Mouse (Mus musculus) layer of hippocampus, adult 11-12 months (tissue): ENCODE results near the gene Psmf1.
A peak's percentile ranks its signal among the peaks of the same experiment; 100 is the strongest.

Source experiments
- DNase-seq: peaks from one replicate; pipeline ENCODE4 v3.0.0; 2022; ENCODE audit warnings: low spot score

Psmf1 gene

DNA sequence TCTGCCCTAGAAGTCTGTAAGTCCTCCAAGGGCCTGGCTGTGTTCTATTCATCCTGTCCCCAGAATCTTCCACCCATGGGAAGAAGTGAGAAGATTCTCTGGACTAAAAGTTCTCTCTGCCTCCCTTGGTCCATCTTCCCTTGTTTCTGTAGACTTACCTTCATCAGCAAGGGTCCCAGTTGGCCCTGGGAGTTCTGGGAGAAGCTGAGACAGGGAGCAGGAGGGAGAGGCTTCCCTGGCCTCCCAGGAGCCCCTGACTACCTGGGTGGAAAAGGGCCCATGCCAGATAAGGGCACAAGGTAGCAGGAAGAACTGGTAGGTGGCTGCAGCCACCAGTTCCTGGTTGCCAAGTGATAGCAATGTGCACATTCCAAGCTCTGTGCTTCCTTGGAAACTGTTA lies at the start of gene Psmf1:
Gene Psmf1 (minus strand): TSS at position 342 of the 400 bp plus-strand sequence.
- no peak for DNase-seq

DNA sequence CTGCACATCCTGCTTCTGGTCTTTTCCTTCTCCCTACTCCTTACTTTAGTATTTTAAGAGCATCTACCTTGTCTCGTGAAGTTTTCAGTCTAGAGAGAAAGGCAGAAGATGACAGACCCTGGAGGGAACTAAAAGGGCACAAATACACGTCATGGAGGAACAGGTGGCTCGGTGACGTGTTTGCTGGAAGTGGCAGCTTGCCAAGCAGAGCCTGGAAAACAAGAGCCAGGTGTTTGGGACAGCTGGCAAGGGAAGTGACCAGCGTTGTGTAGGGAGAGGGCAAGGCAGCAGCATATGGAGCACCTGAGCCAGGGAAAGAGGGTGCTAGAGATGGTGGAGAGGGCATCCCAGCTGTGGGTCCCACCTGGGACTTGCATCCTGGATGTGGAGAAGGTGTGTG lies 47.2 kb upstream of the Psmf1 start:
- no peak for DNase-seq

DNA sequence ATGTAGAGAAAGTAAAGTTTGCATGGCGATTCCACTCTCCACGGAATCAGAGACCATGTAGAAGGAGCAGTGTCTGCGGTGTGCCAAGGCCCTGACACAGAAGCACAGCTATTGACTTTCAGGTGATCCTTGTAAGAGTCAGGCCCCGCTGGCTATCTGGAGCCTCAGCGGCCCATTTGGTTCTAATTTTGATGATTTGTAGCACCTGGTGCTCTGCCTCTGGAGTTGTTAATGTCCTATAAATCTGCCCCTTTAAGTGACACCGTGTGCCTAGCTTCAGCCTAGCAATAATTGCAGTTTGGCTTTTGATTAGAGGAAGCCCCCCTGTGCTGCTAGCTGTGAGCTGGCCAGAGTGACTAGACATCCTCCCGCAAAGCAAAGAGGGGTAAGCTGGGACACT lies 46.2 kb upstream of the Psmf1 start:
- DNase-seq, result no peak

DNA sequence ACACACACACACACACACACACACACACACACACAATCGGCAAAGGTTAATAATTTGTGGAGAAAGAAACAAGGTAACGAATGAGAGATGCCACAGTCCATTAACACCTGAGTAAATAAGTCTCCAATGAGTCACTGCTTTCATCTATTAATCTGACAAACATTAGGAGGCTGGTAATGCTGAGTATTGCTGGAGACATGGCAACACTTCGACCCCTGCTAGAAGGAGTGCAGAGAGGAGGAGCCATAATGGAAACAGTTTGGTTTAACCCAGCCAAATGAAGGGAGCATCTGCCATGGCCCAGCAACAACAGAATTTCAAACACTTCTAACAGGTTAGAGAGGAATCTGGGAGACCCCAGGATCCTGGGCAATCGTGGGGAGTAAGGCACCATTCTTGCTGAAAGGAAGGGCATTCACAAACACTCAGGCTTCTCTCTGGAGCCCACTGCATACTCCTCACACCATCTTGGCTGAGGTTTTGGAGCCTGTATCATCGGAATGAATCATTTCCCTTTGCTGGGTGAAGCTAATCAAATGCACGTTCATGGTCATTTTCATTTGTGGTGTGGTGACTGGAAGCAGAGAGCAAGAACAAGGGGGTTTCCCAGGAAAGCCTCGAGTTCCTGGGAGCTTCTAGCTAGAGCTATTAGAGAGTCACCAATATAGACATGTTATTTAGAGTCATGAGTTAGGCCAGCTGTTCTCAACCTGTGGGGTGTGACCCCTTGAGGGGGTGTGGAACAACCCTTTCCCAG lies 44.4 kb upstream of the Psmf1 start:
- DNase-seq, result no peak

DNA sequence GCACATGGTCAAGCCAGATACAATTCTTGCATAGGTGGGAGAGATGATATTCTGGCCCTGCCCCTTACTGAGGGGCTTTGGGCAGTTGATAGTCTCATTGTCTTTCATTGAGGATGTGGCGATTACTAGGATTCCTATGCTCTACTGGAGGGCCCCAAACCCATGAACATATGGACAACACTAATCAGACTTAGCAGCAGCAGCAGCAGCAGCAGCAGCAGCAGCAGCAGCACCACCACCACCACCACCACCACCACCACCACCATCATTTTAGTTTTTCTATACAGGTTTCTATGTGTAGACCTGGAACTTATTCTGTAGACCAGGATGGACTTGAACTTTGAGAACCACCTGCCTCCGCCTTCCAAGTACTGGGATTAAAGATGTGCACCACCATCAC lies 39.5 kb upstream of the Psmf1 start:
- no peak for DNase-seq

DNA sequence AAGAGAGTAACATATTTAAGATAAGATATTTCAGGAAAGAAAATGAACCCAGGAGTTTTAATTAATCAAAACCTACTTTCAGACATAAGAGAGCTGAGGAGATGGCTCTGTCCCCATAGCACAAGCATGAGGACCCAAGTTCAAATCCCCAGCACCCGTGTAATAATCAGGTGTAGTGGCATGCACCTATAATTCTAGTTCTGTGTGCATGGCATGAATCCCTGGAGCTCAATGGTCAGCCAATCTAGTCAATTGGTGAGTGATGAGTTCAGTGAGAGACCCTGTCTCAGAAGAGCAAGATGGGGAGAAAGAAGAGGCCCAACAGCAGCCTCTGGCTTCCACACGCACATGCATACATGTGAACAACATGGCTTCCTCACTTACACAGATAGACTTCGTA lies 33.4 kb upstream of the Psmf1 start:
- DNase-seq, result no peak

DNA sequence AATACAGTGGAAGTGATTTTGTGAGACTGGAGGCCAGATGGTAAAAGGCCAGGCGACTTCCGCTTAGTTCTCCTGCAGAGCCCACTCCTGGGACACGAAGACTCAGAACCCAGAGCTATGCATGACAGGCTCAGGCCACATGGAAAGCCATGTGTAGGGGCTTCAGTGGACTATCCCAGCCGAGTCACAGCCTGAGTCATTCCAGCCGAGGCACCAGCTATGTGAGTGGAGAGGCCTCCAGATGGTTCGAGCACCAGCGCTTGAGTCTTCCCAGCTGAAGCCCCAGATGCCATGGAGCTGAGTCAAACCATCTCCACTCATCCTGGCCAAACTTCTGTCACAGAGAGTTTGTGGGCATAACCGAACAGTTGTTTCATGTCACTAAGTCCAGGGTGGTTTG lies 29.5 kb upstream of the Psmf1 start:
- peak; percentile 34 for DNase-seq

DNA sequence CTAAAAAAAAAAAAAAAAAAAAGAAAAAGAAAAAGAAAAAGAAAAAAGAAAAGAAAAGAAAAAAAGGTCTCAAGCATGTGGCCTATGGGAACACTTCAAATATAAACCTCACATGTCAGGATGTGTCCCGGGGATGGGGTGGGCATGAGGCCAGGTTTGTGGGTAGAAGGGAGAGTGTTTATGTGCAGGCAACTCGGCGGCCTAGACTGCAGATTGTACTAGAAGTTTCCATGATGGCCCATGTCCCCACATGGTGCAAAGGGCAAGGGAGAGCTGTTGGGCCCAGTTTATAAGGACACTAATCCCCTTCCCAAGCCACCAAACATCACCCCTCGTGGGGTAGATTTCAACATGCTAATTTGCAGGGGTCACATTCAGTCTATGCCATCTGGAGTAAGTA lies 28.2 kb upstream of the Psmf1 start:
- DNase-seq, result no peak

DNA sequence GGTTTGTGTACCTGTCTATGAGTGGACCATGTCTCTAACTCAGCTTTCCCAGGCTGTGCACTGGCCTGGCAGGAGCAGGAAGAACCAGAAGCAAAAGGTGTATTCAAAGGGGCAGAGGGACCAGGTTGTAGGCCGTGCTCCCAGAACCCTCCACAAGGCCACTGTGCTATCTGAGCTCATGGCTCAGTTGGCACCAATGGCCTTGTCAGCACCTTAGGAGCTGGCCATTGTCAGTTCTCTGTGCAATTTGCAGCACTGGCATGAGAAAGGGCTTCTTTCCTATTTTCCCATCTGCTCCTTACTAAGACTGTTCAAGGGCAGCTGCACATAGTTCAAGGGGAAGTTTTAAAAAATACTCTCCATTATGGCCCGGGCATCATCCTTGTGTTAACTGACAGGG lies 20.6 kb upstream of the Psmf1 start:
- no peak for DNase-seq

DNA sequence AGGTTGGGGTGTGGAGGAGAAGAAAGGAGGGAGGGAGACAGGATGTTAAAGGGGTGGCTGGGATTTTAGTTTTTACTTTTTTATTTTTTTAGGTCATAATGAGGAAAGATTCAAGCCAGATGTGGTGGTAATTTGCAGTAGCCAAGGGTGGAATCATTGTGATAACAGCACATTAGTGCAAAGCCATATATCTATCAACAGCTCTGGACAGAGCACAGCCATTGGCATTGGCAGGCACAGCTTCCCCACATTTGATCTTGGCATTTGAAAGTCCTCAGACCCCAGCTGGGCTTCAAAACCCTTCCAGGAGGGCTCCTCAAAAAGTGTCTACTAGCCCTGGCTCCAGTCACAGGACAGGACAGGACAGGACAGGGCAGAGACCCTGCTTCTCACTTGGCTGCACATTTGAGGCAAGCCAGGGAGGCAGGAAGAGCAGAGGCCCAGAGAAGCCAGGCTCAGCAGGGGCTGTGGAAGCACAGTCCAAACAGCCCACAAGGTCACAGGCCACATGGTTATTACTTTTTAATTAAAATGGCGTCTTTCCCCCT lies 14.9 kb upstream of the Psmf1 start:
- no peak for DNase-seq

DNA sequence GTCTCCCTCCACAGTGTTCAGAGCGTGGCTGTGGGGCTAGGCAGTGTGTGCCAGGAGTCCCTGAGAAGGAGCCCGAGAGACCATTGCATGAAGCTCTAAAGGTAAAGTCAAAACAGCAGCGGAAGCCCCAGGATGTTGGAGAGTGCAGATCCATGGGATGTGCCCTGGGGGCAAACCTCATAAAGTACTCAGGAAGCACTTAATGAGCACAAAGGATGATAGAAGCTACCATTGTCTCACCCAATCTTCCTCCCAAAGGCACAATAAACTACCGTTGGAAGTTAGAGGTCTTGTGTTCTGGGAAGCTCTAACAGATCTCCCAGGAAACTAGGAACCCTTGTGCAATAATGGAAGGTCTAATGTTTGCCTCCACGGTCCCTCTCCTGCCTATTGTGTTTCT lies 13.5 kb upstream of the Psmf1 start:
- DNase-seq, result no peak

DNA sequence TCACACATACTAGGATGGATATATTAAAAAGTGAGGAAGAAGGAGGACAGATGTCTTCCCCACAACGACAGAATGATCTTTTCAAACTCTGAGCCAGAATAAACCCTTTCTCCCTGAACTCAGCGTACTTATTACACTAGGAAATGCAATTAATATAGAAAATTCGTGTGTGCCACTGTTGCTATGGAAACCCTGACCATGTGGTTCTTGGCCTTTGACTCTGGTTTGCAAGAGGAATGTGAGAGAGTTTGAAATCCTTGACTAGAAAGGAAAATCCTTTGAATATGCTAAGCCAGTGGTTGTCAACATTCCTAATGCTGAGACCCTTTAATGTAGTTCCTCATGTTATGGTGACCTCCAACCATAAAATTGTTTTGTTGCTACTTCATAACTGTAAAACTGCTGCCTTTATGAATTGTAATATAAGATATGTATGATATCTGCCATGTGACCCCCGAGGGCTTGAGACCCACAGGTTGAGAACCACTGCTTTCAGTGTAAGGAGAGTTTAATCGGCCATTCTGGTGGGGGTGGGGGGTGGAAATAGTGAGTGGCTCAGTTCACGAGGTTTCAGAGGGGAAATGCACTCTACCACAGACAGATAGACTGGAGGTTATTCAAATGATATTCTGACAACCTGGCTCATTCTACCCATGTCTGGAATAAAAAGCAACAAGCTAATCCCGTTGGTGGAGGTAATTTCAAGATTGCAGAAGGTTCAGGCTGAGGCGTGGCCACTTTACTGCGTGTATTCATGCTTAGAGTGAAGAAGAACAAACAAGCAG lies 12.5 kb upstream of the Psmf1 start:
- no peak for DNase-seq

DNA sequence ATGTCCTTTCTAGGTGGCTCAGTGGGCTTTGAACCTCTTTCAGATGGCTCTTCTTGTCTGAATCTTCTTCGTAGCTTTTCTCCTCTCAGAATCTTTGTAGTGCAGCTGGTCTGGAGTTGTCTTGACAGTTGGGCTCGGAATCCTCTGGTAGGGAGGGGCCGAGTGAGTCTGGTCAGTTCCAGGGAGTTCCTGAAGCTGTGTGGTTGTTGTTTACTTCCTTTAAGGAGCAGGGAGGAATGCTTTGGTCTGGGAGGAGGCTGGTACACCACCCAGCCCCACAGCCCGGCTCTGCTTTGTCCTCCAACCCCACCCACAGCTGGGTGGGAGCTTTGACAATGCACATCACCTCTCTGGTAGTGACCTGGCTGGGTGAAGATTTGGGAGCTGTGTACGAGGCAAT lies 7.3 kb upstream of the Psmf1 start:
- DNase-seq, result no peak

DNA sequence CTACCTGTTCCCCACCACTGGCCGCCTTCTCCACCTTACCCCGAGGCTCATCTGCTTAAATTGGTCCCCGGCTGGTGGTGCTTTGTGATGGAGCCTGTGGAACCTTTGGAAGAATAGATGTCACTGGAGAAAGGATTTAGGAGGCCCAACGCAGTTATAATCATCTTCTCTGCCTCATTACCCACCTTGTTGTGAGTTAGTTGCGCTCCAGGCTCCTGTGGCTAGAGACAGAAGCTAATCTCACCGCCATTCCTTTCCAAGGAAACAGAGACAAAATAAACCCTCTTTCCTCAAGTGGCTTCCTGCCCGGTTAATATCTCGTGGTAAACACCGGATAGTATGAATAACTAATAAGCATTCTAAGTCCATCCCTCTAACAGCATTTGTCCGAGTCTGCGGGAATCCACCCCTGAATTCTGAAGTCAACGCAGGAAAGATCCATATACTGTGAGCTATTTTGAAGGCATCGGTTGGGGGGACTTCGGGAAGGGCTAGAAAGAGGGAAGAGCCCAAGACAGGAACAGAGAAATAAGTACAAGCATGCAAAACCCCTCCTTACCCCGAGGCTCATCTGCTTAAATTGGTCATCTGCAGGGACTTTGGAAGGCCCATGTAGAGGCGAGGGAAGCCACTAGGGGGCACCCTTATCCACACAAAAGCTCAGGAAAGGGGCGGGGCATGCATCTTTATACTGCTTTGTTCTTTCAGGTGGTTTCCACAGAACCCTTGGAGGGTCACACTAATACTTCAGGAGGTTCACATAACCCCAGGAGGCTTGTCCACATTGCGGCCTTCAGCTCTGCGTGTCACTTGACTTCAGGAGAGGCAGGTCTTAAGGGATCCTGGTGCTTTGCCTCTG lies 4.1 kb upstream of the Psmf1 start:
- DNase-seq, result peak; percentile 80

DNA sequence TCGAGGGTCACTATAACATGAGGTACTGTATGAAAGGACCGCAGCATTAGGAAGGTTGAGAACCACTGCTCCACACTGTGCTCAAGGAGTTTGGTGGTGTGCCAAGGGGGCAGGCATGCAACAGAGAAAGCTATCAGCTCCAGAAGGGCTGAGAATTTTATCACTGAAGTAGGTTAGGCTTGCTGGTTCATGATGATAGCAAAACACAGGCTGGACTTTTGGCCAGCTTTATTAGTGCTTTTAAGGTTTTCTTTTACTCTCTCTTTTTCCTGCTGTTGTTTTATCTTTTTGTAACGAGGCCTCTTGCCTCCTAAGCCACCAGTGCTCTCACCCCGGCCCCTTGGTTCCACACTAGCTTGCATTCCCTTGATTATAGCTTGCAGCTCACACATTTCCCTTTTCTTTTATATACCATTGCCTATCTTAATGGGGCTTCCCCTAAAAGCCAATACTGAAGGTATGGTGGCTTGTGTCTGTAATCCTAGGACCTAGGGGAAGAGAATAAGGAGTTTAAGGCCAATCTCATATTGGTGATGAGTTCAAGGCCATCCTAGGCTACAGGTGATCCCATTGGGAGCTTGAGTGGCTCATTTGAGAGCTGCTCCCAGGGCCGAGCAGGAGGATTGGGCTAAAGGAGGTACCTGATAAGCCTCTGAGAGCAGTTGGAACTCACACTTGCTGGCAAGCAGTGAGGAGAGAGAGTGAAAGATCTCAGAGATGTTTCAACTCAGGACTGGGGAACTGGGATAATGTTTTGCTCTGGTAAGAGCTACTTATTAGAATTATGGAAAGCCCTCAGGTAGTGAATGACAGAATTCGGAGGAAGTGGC lies 921 bp downstream of the Psmf1 start:
- no peak for DNase-seq

DNA sequence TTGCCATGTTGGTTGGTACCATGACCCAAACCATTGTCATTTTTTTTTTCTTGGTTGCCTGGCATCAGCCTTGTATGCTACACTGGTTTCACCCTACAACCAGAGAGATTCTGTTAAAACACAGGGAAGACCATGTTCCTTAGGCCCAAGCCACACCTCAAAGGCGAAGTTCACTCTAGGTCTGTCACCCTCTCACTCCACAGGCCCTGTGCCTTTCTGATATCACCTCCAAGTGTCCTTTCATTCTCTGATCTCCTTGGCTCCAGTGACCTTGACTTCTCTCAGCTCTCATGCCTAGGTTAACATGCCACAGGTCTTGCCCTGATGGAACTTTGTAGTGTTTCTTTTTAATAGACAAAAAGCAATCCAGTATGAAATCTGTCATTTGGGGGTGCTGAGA lies 1.9 kb downstream of the Psmf1 start:
- no peak for DNase-seq

DNA sequence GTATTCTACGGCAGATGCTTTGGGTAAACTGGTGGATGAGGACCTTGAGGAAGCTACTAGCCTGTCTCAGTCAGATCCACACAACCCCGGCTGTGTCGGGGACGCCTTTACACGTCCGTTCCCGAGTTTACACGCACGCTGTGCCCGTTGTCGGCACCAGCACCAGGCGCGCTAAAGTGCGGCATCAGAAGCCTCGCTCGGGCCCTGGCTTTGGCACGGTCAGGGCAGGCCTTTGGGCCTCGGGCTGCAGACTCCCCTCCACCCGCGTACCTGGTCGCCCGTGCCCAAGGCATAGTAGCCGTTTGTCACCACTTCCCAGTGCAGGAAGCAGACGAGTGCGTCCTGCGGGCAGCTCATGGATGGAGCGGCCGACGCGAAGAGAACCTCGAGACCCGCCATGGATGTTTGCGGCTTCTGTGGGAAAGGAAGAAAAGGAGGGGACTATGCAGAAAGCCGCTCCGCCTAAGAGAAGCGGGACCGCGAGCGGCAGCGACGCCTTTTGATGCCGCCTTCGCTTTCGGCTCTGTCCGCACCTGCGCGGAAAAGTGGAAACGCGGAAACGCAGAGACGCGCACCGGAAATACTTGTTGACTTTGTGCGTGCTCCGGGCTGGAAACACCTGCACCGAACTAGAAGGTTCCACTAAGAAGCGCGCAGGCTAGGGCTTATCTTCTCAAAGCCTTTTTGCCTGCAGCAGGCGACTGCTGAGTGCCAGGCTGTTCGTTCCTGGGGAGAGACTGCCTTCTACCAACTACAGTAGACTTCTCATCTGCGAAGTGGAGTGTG lies 3.1 kb downstream of the Psmf1 start:
- DNase-seq, result peak; percentile 89

DNA sequence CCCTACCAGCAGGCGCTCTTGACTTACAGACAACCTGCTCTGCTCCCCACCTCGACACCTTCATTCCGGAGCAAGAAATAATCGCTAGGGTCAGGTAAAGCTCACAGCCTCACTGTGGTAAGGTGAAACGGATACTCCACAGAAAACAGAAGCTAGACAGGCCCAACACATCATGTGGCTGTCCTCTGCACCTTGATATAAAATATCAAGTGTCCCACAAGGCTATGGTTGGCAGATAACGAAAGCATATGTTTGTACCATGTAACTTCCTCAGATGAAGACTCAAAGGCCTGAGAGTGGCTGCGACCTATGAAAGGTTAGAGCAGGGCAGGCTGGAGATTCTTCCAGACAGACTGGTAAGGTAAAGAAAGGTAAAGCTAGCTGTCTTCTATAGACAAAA lies 4.5 kb downstream of the Psmf1 start:
- DNase-seq, result no peak

DNA sequence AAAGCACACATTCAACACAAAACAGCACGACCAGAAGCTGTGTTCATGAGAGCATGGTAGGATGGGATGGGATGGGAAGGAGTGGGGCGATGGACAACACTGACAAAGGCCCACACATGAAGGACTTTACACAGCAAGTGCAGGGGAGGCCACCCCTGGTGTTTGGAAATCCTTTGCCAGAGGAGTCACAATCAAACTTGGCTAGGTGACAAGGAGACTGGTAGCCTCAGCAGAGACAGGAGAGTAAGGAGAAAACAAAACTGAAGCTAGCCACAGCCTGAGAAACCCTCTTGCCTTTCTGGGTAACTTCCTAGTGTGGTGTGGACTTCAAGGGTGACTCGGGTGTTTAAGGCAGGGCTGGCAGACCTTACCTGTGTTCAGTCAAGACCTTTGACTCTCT lies 4.9 kb downstream of the Psmf1 start:
- no peak for DNase-seq

DNA sequence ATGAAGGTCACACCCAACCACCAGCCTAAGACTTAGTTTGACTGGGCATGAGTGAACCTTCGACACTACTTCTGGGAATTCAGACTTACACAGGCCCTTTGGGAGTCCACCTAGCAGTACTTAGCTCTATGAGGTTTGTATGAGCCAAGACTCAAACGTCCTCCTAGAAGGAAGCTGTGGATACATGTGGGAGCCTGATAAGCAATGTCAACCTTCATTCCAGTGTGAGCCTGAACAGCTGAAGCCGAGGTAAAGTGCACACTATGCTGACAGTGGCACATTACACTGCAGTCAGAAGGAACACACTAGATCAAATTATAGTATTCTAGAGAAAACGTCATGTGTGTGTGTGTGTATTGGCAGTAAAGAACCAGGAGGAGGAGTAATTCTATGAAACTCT lies 5.5 kb downstream of the Psmf1 start:
- DNase-seq, result no peak

DNA sequence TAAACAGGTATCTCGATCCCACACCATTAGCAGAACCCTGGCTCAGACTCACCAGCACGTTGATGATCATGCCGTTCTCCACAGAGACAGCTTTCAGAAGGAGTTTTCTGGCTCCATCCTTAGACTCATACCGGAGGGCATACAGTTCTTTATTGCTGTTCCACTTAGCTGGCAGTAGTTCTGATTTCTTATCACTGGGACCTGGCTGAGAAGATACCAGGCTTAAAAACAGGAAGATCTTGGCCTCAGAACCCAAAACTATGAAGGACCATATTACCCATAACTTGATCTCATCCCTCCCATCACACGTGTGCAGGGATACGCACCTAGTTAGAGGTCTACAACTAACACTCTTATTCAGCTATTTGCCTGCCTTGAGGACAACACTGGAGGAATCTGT lies 8.6 kb downstream of the Psmf1 start:
- no peak for DNase-seq
